26 mouse cellular contexts compared by ENCODE assay signal in genomic region chr7:69715081-69715480, GRCm38 (mm10).
A peak's percentile ranks its signal among the peaks of the same experiment; 100 is the strongest.
DNase-seq lines count a peak whose midpoint lies in the region; ATAC-seq and TF ChIP-seq lines count a peak whose summit lies in the region.
"Had no signal": no experiment of that assay in that cellular context is flagged by ENCODE, and none has a peak within 500 bp of the region (broad histone marks: within the 10 kb centered on the region; RNA-seq: fewer than 3 reads in every experiment).

No protein-coding gene starts in this region.

- H3ac ChIP-seq in myocyte (ENCODE audit: control insufficient read depth, insufficient read length), result no peak overlapping the region

- H3K4me2 ChIP-seq in myocyte (ENCODE audit: low read depth), result peak overlapping the region; percentile 49
- H3K4me2 ChIP-seq in kidney, embryonic 16.5 days (replicated peaks; ENCODE audit: low read depth, low read length), result no peak overlapping the region
- H3K4me2 ChIP-seq: embryonic facial prominence, embryonic 13.5 days; heart, embryonic 11.5 days; heart, embryonic 15.5 days; hindbrain, embryonic 13.5 days; intestine, embryonic 15.5 days had no signal

- no peaks in the 10 kb centered on the region for H3K9me3 ChIP-seq in kidney, embryonic 16.5 days (ENCODE audit: low read length)
- H3K9me3 ChIP-seq: embryonic facial prominence, embryonic 13.5 days; forebrain, embryonic 10.5 days; heart, embryonic 15.5 days; hindbrain, embryonic 13.5 days; intestine, embryonic 15.5 days had no signal

- 87% methylated on average over 5 of the region's 5 CpGs for WGBS in kidney, embryonic 16.5 days

- H3K4me3 ChIP-seq in myocyte, result no peak overlapping the region
- no peak overlapping the region for H3K4me3 ChIP-seq in kidney, embryonic 16.5 days (ENCODE audit: low read length)
- H3K4me3 ChIP-seq: embryonic facial prominence, embryonic 13.5 days; forebrain, embryonic 10.5 days; heart, embryonic 15.5 days; hindbrain, embryonic 13.5 days; intestine, embryonic 15.5 days had no signal

- H3K9ac ChIP-seq in kidney, embryonic 16.5 days (replicated peaks; ENCODE audit: low read length), result no peak overlapping the region
- H3K9ac ChIP-seq: embryonic facial prominence, embryonic 13.5 days; heart, embryonic 15.5 days; hindbrain, embryonic 13.5 days; intestine, embryonic 15.5 days had no signal

- H3K27ac ChIP-seq in kidney, embryonic 16.5 days (ENCODE audit: low read length), result no peak overlapping the region
- H3K27ac ChIP-seq: embryonic facial prominence, embryonic 13.5 days; forebrain, embryonic 10.5 days; heart, embryonic 15.5 days; hindbrain, embryonic 13.5 days; intestine, embryonic 15.5 days had no signal

- no peaks in the 10 kb centered on the region for H3K36me3 ChIP-seq in myocyte (ENCODE audit: control insufficient read depth, insufficient read depth)
- H3K36me3 ChIP-seq in kidney, embryonic 16.5 days (ENCODE audit: insufficient read depth, low read length), result no peaks in the 10 kb centered on the region
- H3K36me3 ChIP-seq: embryonic facial prominence, embryonic 13.5 days; forebrain, embryonic 10.5 days; G1E; heart, embryonic 15.5 days; hindbrain, embryonic 13.5 days; intestine, embryonic 15.5 days had no signal

- no peaks in the 10 kb centered on the region for H3K79me2 ChIP-seq in myocyte (ENCODE audit: control insufficient read depth, insufficient read depth)

- H3K4me1 ChIP-seq in kidney, embryonic 16.5 days (ENCODE audit: insufficient read depth, low read length), result no peaks in the 10 kb centered on the region
- H3K4me1 ChIP-seq: embryonic facial prominence, embryonic 13.5 days; heart, embryonic 15.5 days; hindbrain, embryonic 13.5 days; intestine, embryonic 15.5 days had no signal

- peak; percentile 4 for DNase-seq in gastrocnemius, adult 18-20 months (ENCODE audit: low spot score)
- no peak for DNase-seq in gastrocnemius, adult 8-10 months (ENCODE audit: low spot score in 2 of 2)
- DNase-seq in Muller cell, postnatal 12 days (ENCODE audit: inconsistent ontology term), result peak; percentile 78
- peak; percentile 67 for DNase-seq in fibroblast of lung, adult 2 months (ENCODE audit: low read depth)
- no peak for DNase-seq in urinary bladder, postnatal 10 days (ENCODE audit: low spot score)
- DNase-seq in thymus, postnatal 0 days (ENCODE audit: low spot score), result no peak
- DNase-seq: adrenal gland, adult 2 months; adrenal gland, postnatal 25 days; cerebellum, adult 2 months; cerebellum, postnatal 14 days; heart, adult 18-20 months; heart, postnatal 14 days; kidney, adult 18-20 months had no signal

- TF ChIP-seq POLR2A in myocyte (IDR thresholded peaks at IDR 0.05; ENCODE audit: insufficient read length, low read depth), result no peak

- no peak for ATAC-seq in kidney, embryonic 16.5 days (ENCODE audit: low FRiP score, low TSS enrichment)
- ATAC-seq: activated CD4-positive, CD25-positive, alpha-beta regulatory T cell, adult 4 months; CD4-positive, CD25-positive, alpha-beta regulatory T cell, adult 4 months; forebrain, embryonic 16.5 days; intestine, embryonic 15.5 days; Patski had no signal

- no peaks in the 10 kb centered on the region for H3K27me3 ChIP-seq in myocyte (ENCODE audit: control insufficient read depth, insufficient read depth, insufficient read length)
- H3K27me3 ChIP-seq in kidney, embryonic 16.5 days (ENCODE audit: insufficient read depth, low read length), result no peaks in the 10 kb centered on the region
- H3K27me3 ChIP-seq: embryonic facial prominence, embryonic 13.5 days; heart, embryonic 15.5 days; hindbrain, embryonic 13.5 days; intestine, embryonic 15.5 days had no signal

TF ChIP-seq in myocyte, 11 proteins besides CTCF, POLR2A, EP300 and RAD21:
- TF ChIP-seq CEBPB (IDR thresholded peaks at IDR 0.05; ENCODE audit: insufficient read depth, poor library complexity, severe bottlenecking) (no peak), MYOD1 (IDR thresholded peaks at IDR 0.05; ENCODE audit: control insufficient read depth in 1 of 3, insufficient read length in 2 of 3, low read depth in 2 of 3) (peak; percentile 74 to 93 (median 90)), USF1 (IDR thresholded peaks at IDR 0.05; ENCODE audit: low read depth) (no peak), MYOG (IDR thresholded peaks at IDR 0.05; ENCODE audit: control insufficient read depth in 1 of 3, insufficient read depth in 1 of 3, insufficient read length in 2 of 3, low read depth in 2 of 3) (peak in 2 of 3 experiments; percentile 93 to 97), TCF12 (IDR thresholded peaks at IDR 0.05; ENCODE audit: insufficient read depth, poor library complexity, severe bottlenecking) (peak; percentile 96), REST (IDR thresholded peaks at IDR 0.05; ENCODE audit: insufficient read depth, insufficient read length) (no peak)

Comparison
In these comparisons a context has a peak if more than half of its experiments do, and no peak if none do; other contexts are left out.
1. DNase-seq: peak in gastrocnemius, adult 18-20 months (single experiment), Muller cell, postnatal 12 days (single experiment) and fibroblast of lung, adult 2 months (single experiment); none in gastrocnemius, adult 8-10 months (0 of 2), urinary bladder, postnatal 10 days (single experiment) and thymus, postnatal 0 days (single experiment).